Mouse (Mus musculus): ENCODE results near the gene Otud3.
"Not testable (repeated sequence)": the region's sequence is repeated elsewhere in the genome, so short reads cannot be mapped to it uniquely, and the experiment has no call there.

The Otud3 gene

GRCm38 (mm10) chr4:138905624-138906337 lies 8.0 kb downstream of the Otud3 start:
- in situ Hi-C loops (cut with MboI; ENCODE audit: low pct_unique_long_range_greater_than_20kb in 1 of 2, low sequenced_read_pairs in 2 of 2, unreplicated experiment in 1 of 2), result no loop called here

GRCm38 (mm10) chr4:138899361-138899760 lies 14.4 kb downstream of the Otud3 start:
- in situ Hi-C loops (cut with MboI; ENCODE audit: low pct_unique_long_range_greater_than_20kb in 1 of 2, low sequenced_read_pairs in 2 of 2, unreplicated experiment in 1 of 2), result no loop called here

GRCm38 (mm10) chr4:138893789-138894188 lies 20.0 kb downstream of the Otud3 start:
- in situ Hi-C loops (cut with MboI; ENCODE audit: low pct_unique_long_range_greater_than_20kb in 1 of 2, low sequenced_read_pairs in 2 of 2, unreplicated experiment in 1 of 2), result not testable (repeated sequence)

GRCm38 (mm10) chr4:138892655-138893054 lies 21.1 kb downstream of the Otud3 start:
- in situ Hi-C loops (cut with MboI; ENCODE audit: low pct_unique_long_range_greater_than_20kb in 1 of 2, low sequenced_read_pairs in 2 of 2, unreplicated experiment in 1 of 2), result no loop called here

- in situ Hi-C loops (cut with MboI; ENCODE audit: low pct_unique_long_range_greater_than_20kb in 1 of 2, low sequenced_read_pairs in 2 of 2, unreplicated experiment in 1 of 2), result no loop called here
These were observed 24.1 kb downstream of the Otud3 start for GRCm38 (mm10) chr4:138889635-138890034.

- in situ Hi-C loops (cut with MboI; ENCODE audit: low pct_unique_long_range_greater_than_20kb in 1 of 2, low sequenced_read_pairs in 2 of 2, unreplicated experiment in 1 of 2), result no loop called here
These were observed 24.6 kb downstream of the Otud3 start for GRCm38 (mm10) chr4:138889165-138889564.

GRCm38 (mm10) chr4:138884261-138884660 lies 29.5 kb downstream of the Otud3 start:
- in situ Hi-C loops (cut with MboI; ENCODE audit: low pct_unique_long_range_greater_than_20kb in 1 of 2, low sequenced_read_pairs in 2 of 2, unreplicated experiment in 1 of 2), result no loop called here

- in situ Hi-C loops (cut with MboI; ENCODE audit: low pct_unique_long_range_greater_than_20kb in 1 of 2, low sequenced_read_pairs in 2 of 2, unreplicated experiment in 1 of 2), result no loop called here
These were observed 31.6 kb downstream of the Otud3 start for GRCm38 (mm10) chr4:138882179-138882578.

GRCm38 (mm10) chr4:138880811-138881584 lies 32.7 kb downstream of the Otud3 start:
- in situ Hi-C loops (cut with MboI; ENCODE audit: low pct_unique_long_range_greater_than_20kb in 1 of 2, low sequenced_read_pairs in 2 of 2, unreplicated experiment in 1 of 2), result no loop called here

- in situ Hi-C loops (cut with MboI; ENCODE audit: low pct_unique_long_range_greater_than_20kb in 1 of 2, low sequenced_read_pairs in 2 of 2, unreplicated experiment in 1 of 2), result no loop called here
These were observed 33.9 kb downstream of the Otud3 start for GRCm38 (mm10) chr4:138879808-138880207.

GRCm38 (mm10) chr4:138878783-138879182 lies 35.0 kb downstream of the Otud3 start:
- in situ Hi-C loops (cut with MboI; ENCODE audit: low pct_unique_long_range_greater_than_20kb in 1 of 2, low sequenced_read_pairs in 2 of 2, unreplicated experiment in 1 of 2), result no loop called here

GRCm38 (mm10) chr4:138877731-138878130 lies 36.0 kb downstream of the Otud3 start, which contains the start of gene Pla2g2e:
Gene Pla2g2e (plus strand): TSS chr4:138877942.
- in situ Hi-C loops (cut with MboI; ENCODE audit: low pct_unique_long_range_greater_than_20kb in 1 of 2, low sequenced_read_pairs in 2 of 2, unreplicated experiment in 1 of 2), result no loop called here

GRCm38 (mm10) chr4:138875986-138876385 lies 37.8 kb downstream of the Otud3 start:
- in situ Hi-C loops (cut with MboI; ENCODE audit: low pct_unique_long_range_greater_than_20kb in 1 of 2, low sequenced_read_pairs in 2 of 2, unreplicated experiment in 1 of 2), result no loop called here

GRCm38 (mm10) chr4:138875275-138875674 lies 38.5 kb downstream of the Otud3 start:
- in situ Hi-C loops (cut with MboI; ENCODE audit: low pct_unique_long_range_greater_than_20kb in 1 of 2, low sequenced_read_pairs in 2 of 2, unreplicated experiment in 1 of 2), result not testable (repeated sequence)

GRCm38 (mm10) chr4:138873864-138874263 lies 39.9 kb downstream of the Otud3 start, which contains the start of gene Gm13030:
Gene Gm13030 (minus strand): TSS chr4:138873964.
- in situ Hi-C loops (cut with MboI; ENCODE audit: low pct_unique_long_range_greater_than_20kb in 1 of 2, low sequenced_read_pairs in 2 of 2, unreplicated experiment in 1 of 2), result no loop called here

- in situ Hi-C loops (cut with MboI; ENCODE audit: low pct_unique_long_range_greater_than_20kb in 1 of 2, low sequenced_read_pairs in 2 of 2, unreplicated experiment in 1 of 2), result no loop called here
These were observed 45.1 kb downstream of the Otud3 start for GRCm38 (mm10) chr4:138868666-138869065.

GRCm38 (mm10) chr4:138866413-138866812 lies 47.3 kb downstream of the Otud3 start:
- in situ Hi-C loops (cut with MboI; ENCODE audit: low pct_unique_long_range_greater_than_20kb in 1 of 2, low sequenced_read_pairs in 2 of 2, unreplicated experiment in 1 of 2), result no loop called here

GRCm38 (mm10) chr4:138865991-138866390 lies 47.8 kb downstream of the Otud3 start:
- in situ Hi-C loops (cut with MboI; ENCODE audit: low pct_unique_long_range_greater_than_20kb in 1 of 2, low sequenced_read_pairs in 2 of 2, unreplicated experiment in 1 of 2), result no loop called here

GRCm38 (mm10) chr4:138865092-138865491 lies 48.7 kb downstream of the Otud3 start:
- in situ Hi-C loops (cut with MboI; ENCODE audit: low pct_unique_long_range_greater_than_20kb in 1 of 2, low sequenced_read_pairs in 2 of 2, unreplicated experiment in 1 of 2), result no loop called here

All from mouse embryonic stem cell (cell line).